Mouse (Mus musculus) fibroblast of lung, adult 2 months (primary cell): Measurements from ENCODE around the gene Fbn1.
A peak's percentile ranks its signal among the peaks of the same experiment; 100 is the strongest.
"Not testable (repeated sequence)": the region's sequence is repeated elsewhere in the genome, so short reads cannot be mapped to it uniquely, and the experiment has no call there.

Source experiments
- DNase-seq: peaks from one replicate; pipeline ENCODE4 v3.0.0-alpha.2; 2011; ENCODE audit warnings: low read depth

Gene Fbn1

DNA sequence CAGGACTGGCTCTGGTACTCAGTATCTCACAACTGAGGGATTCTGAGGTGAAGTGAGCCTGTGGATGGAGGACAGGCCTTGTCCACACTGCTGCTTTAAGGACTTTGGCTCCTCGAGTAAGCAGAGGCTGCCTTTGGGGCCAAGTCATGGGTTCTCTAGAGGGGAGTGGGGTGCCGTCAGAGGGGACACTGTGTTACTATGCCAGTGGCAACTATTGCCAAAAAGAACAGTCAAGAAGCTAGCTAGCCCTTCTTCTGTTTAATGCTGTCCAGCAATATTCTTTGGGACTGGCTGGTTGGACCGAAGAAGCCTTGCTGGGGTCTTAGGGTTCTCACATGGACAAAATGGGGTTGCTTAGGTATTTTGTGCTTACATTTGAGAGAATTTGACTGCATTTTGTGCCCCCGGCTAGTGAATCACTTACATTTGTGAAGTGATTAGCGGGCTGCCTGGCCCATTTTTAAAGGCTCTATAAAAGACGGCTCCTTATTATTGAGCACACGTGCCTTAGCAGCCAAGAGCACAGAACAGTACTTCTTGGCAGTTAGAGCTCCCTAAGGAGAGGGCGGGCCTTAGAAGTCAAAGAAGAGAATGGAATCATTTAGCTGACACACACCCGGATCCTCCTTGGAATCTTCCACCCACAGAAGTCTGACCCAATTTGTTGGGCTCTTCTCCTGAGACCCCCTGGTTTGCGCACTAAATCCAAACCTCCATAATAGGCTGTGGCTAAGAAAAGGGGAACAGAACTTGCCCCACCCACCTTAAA is 217.4 kb downstream of the Fbn1 start:
- DNase-seq = no peak

DNA sequence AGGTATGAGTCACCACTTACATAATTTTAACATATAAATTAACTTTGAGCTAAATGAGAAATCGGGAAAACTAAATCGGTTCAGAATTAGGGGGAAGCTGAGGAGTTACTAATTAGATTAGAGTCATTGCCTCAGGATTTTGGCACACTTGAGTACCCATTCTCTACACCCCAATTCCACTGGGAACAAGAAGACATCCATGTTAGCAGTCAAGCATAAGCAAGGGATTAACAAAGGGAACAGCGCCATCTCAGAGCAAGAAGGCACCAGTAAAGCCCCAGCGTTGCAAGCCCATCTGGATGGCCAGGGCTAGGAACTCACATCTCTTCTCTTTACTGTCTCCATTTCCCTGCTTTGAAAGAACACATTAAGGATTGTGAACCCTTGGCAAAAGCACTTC is 222.0 kb downstream of the Fbn1 start:
- DNase-seq = no peak

- DNase-seq = no peak
These were observed 225.2 kb downstream of the Fbn1 start for GRCm38 (mm10) chr2:125282334-125283206.

DNA sequence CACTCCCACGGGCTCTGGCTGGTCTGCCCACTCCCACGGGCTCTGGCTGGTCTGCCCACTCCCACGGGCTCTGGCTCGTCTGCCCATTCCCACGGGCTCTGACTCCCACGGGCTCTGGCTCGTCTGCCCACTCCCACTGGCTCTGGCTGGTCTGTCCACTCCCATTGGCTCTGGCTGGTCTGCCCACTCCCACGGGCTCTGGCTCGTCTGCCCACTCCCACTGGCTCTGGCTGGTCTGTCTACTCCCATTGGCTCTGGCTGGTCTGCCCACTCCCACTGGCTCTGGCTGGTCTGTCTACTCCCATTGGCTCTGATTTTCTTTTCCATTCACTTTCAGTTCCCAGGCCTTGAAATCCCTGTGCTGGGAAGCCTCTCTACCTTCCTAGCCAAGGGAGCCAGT is 227.8 kb downstream of the Fbn1 start:
- DNase-seq = not testable (repeated sequence)

GRCm38 (mm10) chr2:125278474-125278873 is 229.3 kb downstream of the Fbn1 start:
- DNase-seq = peak; percentile 74

- no peak for DNase-seq
These were observed 231.1 kb downstream of the Fbn1 start for GRCm38 (mm10) chr2:125276692-125277091.

- peak; percentile 89 for DNase-seq
These were observed 232.2 kb downstream of the Fbn1 start for GRCm38 (mm10) chr2:125275617-125276016.

DNA sequence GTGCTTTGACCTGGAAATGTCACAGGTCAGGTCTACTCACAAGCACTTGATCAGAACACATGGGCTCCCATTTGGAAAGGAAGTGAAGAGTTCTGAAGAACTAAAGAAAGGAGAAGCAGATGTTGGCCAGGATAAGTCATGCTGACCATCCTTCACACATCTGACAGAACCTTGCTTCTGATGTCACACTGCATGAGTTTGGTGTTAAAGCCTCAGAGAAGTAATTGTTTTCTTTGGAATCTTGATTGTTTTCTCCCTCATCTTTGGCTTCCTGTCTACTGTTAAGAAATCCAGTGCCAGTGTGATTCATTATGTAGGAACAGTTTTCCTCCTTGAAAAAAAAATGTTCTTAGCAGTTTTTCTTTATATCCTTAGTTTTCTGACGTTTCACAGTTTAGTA is 238.9 kb downstream of the Fbn1 start:
- DNase-seq = no peak

DNA sequence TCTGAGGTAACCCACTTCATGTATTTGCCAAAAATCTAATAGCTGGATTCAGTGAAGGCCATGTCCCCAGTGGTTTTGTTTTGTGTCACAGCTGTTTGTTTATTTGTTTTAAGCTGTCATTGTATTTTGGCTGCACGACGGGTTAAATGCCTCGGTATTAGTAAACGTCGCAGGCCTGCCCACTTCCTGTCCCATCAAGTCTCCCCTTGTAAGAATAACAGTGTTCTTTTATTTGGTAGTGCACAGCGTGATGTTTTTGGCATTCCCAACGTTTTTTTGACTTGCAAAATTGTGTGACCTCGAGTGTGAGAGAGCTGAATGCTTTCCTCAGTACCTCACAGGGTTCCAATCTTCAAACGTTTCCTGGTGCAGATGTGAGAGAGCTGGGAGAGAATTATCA is 244.0 kb downstream of the Fbn1 start:
- DNase-seq = peak; percentile 73

DNA sequence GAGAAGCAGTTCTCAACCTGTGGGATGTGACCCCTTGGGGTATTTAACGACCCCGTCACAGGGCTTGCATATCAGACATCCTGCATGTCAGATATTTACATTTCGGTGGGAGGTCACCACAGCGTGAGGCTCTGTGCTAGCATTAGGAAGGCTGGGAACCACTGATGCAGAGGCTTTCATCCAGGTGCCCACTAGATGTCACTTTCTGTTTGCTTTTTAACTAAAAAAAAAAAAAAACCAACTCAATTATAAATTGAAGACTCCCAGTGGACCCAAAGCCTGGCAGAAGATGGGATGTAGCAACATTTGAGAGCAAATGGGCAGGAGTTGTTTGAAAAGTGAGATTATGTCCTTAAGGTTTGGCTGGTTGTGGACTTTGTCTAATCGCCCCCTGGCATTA is 244.7 kb downstream of the Fbn1 start:
- DNase-seq = no peak

DNA sequence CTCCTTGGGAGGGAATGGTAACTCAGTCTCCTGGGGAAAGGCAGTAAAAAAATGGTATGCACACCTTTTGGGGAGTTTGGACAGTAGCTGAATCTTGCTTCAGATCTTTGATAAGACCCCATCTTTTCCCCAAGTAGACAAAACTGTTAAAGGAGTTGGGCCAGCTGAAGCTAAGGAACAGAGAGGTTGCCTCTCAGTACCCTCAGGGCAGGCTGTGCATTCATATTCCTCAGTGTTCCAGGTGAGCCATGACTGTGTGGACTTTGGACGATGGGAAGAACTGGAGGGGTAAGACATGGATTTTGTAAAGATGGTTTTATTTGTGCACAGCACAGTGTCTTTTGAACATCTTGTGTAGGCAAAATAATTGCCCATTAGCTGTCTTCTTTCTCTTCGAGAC is 247.5 kb downstream of the Fbn1 start:
- DNase-seq = no peak

DNA sequence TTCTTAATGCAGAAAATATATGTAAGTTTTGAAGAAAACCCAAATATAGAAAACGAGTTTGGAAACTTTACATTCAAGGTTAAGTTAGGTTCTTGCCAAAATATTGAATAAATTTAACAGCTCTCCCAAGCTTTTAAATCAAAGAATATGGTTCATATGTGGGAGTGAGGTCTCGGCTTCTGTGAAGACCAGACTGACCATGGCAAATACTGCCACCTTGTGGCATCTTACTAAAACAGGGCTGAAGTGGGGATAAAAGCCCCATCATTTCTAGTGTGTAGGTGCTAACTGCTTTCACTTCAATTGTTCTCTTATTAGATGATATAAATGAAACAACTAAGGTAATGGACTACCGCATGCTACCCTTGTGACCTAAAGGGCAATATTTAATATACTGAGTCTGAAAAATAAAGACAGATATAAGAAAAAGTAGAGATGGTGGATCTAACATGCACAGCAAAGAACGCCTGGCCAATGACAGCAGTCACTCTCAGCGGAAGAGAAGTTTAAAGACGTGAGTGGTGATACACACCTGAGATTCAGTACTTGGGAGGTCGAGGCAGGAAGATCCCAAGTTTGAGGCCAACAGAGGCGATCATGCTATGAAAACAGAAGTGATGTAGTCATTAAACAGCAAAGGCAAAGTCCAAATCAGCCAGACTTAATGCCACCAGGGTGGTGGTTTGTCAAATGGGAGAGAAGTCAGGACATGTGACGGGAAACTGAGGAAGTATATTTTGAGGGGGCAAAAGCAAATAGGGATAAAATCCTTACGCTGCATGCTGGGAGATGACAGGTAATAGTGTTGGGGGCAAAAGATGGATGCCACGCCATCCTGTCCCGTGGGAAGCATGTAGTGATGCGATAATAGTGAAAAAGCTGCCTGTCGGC is 248.3 kb downstream of the Fbn1 start:
- no peak for DNase-seq

DNA sequence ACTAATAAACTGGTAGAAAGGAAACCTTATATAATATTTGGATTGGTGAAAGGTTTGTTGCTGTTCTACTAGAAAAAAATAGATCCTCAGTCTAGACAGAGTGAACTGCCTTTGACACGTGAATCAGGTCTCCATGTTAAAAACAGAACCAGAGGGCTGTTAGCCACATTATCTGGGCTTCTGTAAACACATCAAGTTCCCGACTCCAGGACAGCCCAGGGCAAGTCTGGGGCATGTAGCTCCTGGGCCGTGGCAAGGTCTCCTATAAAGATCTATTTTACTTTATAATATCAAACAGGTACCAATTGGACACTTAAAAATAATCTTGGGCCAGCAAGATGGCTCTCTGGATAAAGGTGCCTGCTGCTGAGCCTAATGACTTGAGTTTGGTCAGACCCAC is 251.9 kb downstream of the Fbn1 start:
- DNase-seq = no peak

GRCm38 (mm10) chr2:125254630-125255029 is 253.2 kb downstream of the Fbn1 start:
- no peak for DNase-seq

DNA sequence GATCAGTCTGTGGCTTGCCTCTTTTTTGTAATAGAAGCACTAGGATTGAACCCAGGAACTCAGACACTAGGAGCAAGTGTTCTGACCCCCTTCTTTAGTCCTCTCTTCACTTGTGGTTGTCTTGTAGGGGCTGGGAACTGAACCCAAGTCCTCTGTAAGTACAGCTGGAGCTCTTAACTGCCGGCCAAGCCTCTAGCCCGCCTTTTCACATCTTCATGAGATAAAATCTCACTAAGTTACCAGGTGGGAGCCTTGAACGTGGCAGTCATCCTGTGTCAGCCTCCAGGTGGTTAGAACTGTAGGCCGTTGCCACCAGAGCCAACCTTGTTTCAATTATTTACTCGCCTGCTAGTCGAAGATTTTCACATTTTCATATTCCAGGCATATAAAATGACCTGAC is 254.1 kb downstream of the Fbn1 start:
- DNase-seq = no peak

- no peak for DNase-seq
These were observed 255.5 kb downstream of the Fbn1 start for GRCm38 (mm10) chr2:125252275-125252674.

- no peak for DNase-seq
These were observed 256.0 kb downstream of the Fbn1 start for GRCm38 (mm10) chr2:125251781-125252180.
